Mouse (Mus musculus): Measurements from ENCODE around the gene Ror1. TPM values are rescaled to one million over a fixed set of nuclear protein-coding genes. Genes with fewer than 3 reads are reported as not detected.

The Ror1 gene
- polyA plus RNA-seq, 1 experiment from 2014 or later = 6.9 TPM

GRCm38 (mm10) chr4:100363666-100364065 is 268.1 kb downstream of the Ror1 start:
- H3K4me2 ChIP-seq (ENCODE audit: low read depth) = no peak overlapping the region
- H3K9me3 ChIP-seq (ENCODE audit: control insufficient read depth, low read length) = no peaks in the 10 kb centered on the region
- 85% methylated on average over 7 of the region's 7 CpGs for WGBS
- H3K9ac ChIP-seq (ENCODE audit: low read length) = no peak overlapping the region
- no peak for DNase-seq (ENCODE audit: low spot score)
- no peaks in the 10 kb centered on the region for H3K36me3 ChIP-seq (ENCODE audit: control insufficient read depth, insufficient read depth, low read length)
- no peak overlapping the region for H3K27ac ChIP-seq (ENCODE audit: low read depth, low read length)
- H3K4me1 ChIP-seq (ENCODE audit: control insufficient read depth, insufficient read depth, low read length) = no peaks in the 10 kb centered on the region
- H3K27me3 ChIP-seq (ENCODE audit: control insufficient read depth, insufficient read depth, low read length) = no peaks in the 10 kb centered on the region
- H3K4me3 ChIP-seq (ENCODE audit: low read depth, low read length) = no peak overlapping the region
- no peak for ATAC-seq (ENCODE audit: insufficient read depth, low FRiP score, low TSS enrichment)

GRCm38 (mm10) chr4:100368691-100369090 is 273.1 kb downstream of the Ror1 start:
- H3K9ac ChIP-seq (ENCODE audit: low read length) = no peak overlapping the region
- WGBS = 89% methylated on average over 2 of the region's 2 CpGs
- ATAC-seq (ENCODE audit: insufficient read depth, low FRiP score, low TSS enrichment) = no peak

GRCm38 (mm10) chr4:100369541-100370174 is 274.1 kb downstream of the Ror1 start:
- 86% methylated on average over 7 of the region's 7 CpGs for WGBS
- H3K27ac ChIP-seq (ENCODE audit: low read depth, low read length) = no peak overlapping the region

More at GRCm38 (mm10) chr4:100368691-100369090, 273.1 kb downstream of the Ror1 start:
- Histone ChIP-seq H3K4me1 (ENCODE audit: control insufficient read depth, insufficient read depth, low read length) (no peaks in the 10 kb centered on the region), H3K36me3 (ENCODE audit: control insufficient read depth, insufficient read depth, low read length) (no peaks in the 10 kb centered on the region), H3K27ac (ENCODE audit: low read depth, low read length) (no peak overlapping the region), H3K4me2 (ENCODE audit: low read depth) (no peak overlapping the region), H3K4me3 (ENCODE audit: low read depth, low read length) (no peak overlapping the region), H3K27me3 (ENCODE audit: control insufficient read depth, insufficient read depth, low read length) (no peaks in the 10 kb centered on the region), H3K9me3 (ENCODE audit: control insufficient read depth, low read length) (no peaks in the 10 kb centered on the region)
- no peak for DNase-seq (ENCODE audit: low spot score)

GRCm38 (mm10) chr4:100372806-100373205 is 277.2 kb downstream of the Ror1 start:
- H3K36me3 ChIP-seq (ENCODE audit: control insufficient read depth, insufficient read depth, low read length) = no peaks in the 10 kb centered on the region
- H3K27ac ChIP-seq (ENCODE audit: low read depth, low read length) = no peak overlapping the region
- no peaks in the 10 kb centered on the region for H3K4me1 ChIP-seq (ENCODE audit: control insufficient read depth, insufficient read depth, low read length)
- no peaks in the 10 kb centered on the region for H3K27me3 ChIP-seq (ENCODE audit: control insufficient read depth, insufficient read depth, low read length)
- DNase-seq (ENCODE audit: low spot score) = no peak
- no peak overlapping the region for H3K4me2 ChIP-seq (ENCODE audit: low read depth)
- no peaks in the 10 kb centered on the region for H3K9me3 ChIP-seq (ENCODE audit: control insufficient read depth, low read length)
- H3K9ac ChIP-seq (ENCODE audit: low read length) = no peak overlapping the region
- 56% methylated on average over 11 of the region's 11 CpGs for WGBS
- H3K4me3 ChIP-seq (ENCODE audit: low read depth, low read length) = no peak overlapping the region
- ATAC-seq (ENCODE audit: insufficient read depth, low FRiP score, low TSS enrichment) = no peak

More at GRCm38 (mm10) chr4:100369541-100370174, 274.1 kb downstream of the Ror1 start:
- ATAC-seq (ENCODE audit: insufficient read depth, low FRiP score, low TSS enrichment) (no peak), DNase-seq (ENCODE audit: low spot score) (no peak)
- no peaks in the 10 kb centered on the region for H3K4me1 ChIP-seq (ENCODE audit: control insufficient read depth, insufficient read depth, low read length)
- no peak overlapping the region for H3K4me2 ChIP-seq (ENCODE audit: low read depth)
- H3K9me3 ChIP-seq (ENCODE audit: control insufficient read depth, low read length) = no peaks in the 10 kb centered on the region
- H3K4me3 ChIP-seq (ENCODE audit: low read depth, low read length) = no peak overlapping the region
- no peak overlapping the region for H3K9ac ChIP-seq (ENCODE audit: low read length)
- no peaks in the 10 kb centered on the region for H3K36me3 ChIP-seq (ENCODE audit: control insufficient read depth, insufficient read depth, low read length)
- H3K27me3 ChIP-seq (ENCODE audit: control insufficient read depth, insufficient read depth, low read length) = no peaks in the 10 kb centered on the region

- no peak for ATAC-seq (ENCODE audit: insufficient read depth, low FRiP score, low TSS enrichment)
- Histone ChIP-seq H3K27ac (ENCODE audit: low read depth, low read length) (no peak overlapping the region), H3K9me3 (ENCODE audit: control insufficient read depth, low read length) (no peaks in the 10 kb centered on the region), H3K36me3 (ENCODE audit: control insufficient read depth, insufficient read depth, low read length) (no peaks in the 10 kb centered on the region), H3K9ac (ENCODE audit: low read length) (no peak overlapping the region), H3K4me2 (ENCODE audit: low read depth) (no peak overlapping the region), H3K4me3 (ENCODE audit: low read depth, low read length) (no peak overlapping the region), H3K27me3 (ENCODE audit: control insufficient read depth, insufficient read depth, low read length) (no peaks in the 10 kb centered on the region), H3K4me1 (ENCODE audit: control insufficient read depth, insufficient read depth, low read length) (no peaks in the 10 kb centered on the region)
- 72% methylated on average over 4 of the region's 4 CpGs for WGBS
- DNase-seq (ENCODE audit: low spot score) = no peak
These were observed 278.2 kb downstream of the Ror1 start for GRCm38 (mm10) chr4:100373780-100374179.

GRCm38 (mm10) chr4:100375286-100375685 is 279.7 kb downstream of the Ror1 start:
- Histone ChIP-seq H3K4me1 (ENCODE audit: control insufficient read depth, insufficient read depth, low read length) (no peaks in the 10 kb centered on the region), H3K4me2 (ENCODE audit: low read depth) (no peak overlapping the region), H3K27me3 (ENCODE audit: control insufficient read depth, insufficient read depth, low read length) (no peaks in the 10 kb centered on the region), H3K4me3 (ENCODE audit: low read depth, low read length) (no peak overlapping the region), H3K9ac (ENCODE audit: low read length) (no peak overlapping the region), H3K9me3 (ENCODE audit: control insufficient read depth, low read length) (no peaks in the 10 kb centered on the region), H3K27ac (ENCODE audit: low read depth, low read length) (no peak overlapping the region), H3K36me3 (ENCODE audit: control insufficient read depth, insufficient read depth, low read length) (no peaks in the 10 kb centered on the region)
- no peak for ATAC-seq (ENCODE audit: insufficient read depth, low FRiP score, low TSS enrichment)
- 94% methylated on average over 5 of the region's 5 CpGs for WGBS
- DNase-seq (ENCODE audit: low spot score) = no peak

GRCm38 (mm10) chr4:100376163-100376562 is 280.6 kb downstream of the Ror1 start:
- Histone ChIP-seq H3K9ac (ENCODE audit: low read length) (no peak overlapping the region), H3K4me3 (ENCODE audit: low read depth, low read length) (no peak overlapping the region), H3K9me3 (ENCODE audit: control insufficient read depth, low read length) (no peaks in the 10 kb centered on the region), H3K4me2 (ENCODE audit: low read depth) (no peak overlapping the region), H3K27me3 (ENCODE audit: control insufficient read depth, insufficient read depth, low read length) (no peaks in the 10 kb centered on the region), H3K4me1 (ENCODE audit: control insufficient read depth, insufficient read depth, low read length) (no peaks in the 10 kb centered on the region), H3K36me3 (ENCODE audit: control insufficient read depth, insufficient read depth, low read length) (no peaks in the 10 kb centered on the region), H3K27ac (ENCODE audit: low read depth, low read length) (no peak overlapping the region)
- 58% methylated on average over 6 of the region's 6 CpGs for WGBS
- ATAC-seq (ENCODE audit: insufficient read depth, low FRiP score, low TSS enrichment) (no peak), DNase-seq (ENCODE audit: low spot score) (no peak)

GRCm38 (mm10) chr4:100377231-100377630 is 281.6 kb downstream of the Ror1 start:
- DNase-seq (ENCODE audit: low spot score) (no peak), ATAC-seq (ENCODE audit: insufficient read depth, low FRiP score, low TSS enrichment) (no peak)
- Histone ChIP-seq H3K27ac (ENCODE audit: low read depth, low read length) (no peak overlapping the region), H3K9ac (ENCODE audit: low read length) (no peak overlapping the region), H3K36me3 (ENCODE audit: control insufficient read depth, insufficient read depth, low read length) (no peaks in the 10 kb centered on the region), H3K27me3 (ENCODE audit: control insufficient read depth, insufficient read depth, low read length) (no peaks in the 10 kb centered on the region), H3K4me2 (ENCODE audit: low read depth) (no peak overlapping the region), H3K4me1 (ENCODE audit: control insufficient read depth, insufficient read depth, low read length) (no peaks in the 10 kb centered on the region), H3K4me3 (ENCODE audit: low read depth, low read length) (no peak overlapping the region), H3K9me3 (ENCODE audit: control insufficient read depth, low read length) (no peaks in the 10 kb centered on the region)
- WGBS = 75% methylated on average over 3 of the region's 3 CpGs

- DNase-seq (ENCODE audit: low spot score) (no peak), ATAC-seq (ENCODE audit: insufficient read depth, low FRiP score, low TSS enrichment) (no peak)
- Histone ChIP-seq H3K9ac (ENCODE audit: low read length) (no peak overlapping the region), H3K4me2 (ENCODE audit: low read depth) (no peak overlapping the region), H3K4me3 (ENCODE audit: low read depth, low read length) (no peak overlapping the region), H3K4me1 (ENCODE audit: control insufficient read depth, insufficient read depth, low read length) (no peaks in the 10 kb centered on the region), H3K27me3 (ENCODE audit: control insufficient read depth, insufficient read depth, low read length) (no peaks in the 10 kb centered on the region), H3K9me3 (ENCODE audit: control insufficient read depth, low read length) (no peaks in the 10 kb centered on the region), H3K27ac (ENCODE audit: low read depth, low read length) (no peak overlapping the region), H3K36me3 (ENCODE audit: control insufficient read depth, insufficient read depth, low read length) (no peaks in the 10 kb centered on the region)
- WGBS = 82% methylated on average over 4 of the region's 4 CpGs
These were observed 282.4 kb downstream of the Ror1 start for GRCm38 (mm10) chr4:100377996-100378395.

All from neural tube, embryonic 11.5 days (tissue).